Mouse (Mus musculus) layer of hippocampus, adult 8-10 months (tissue): ENCODE measurements at regions not wholly inside any gene's neighbourhood (a gene's known extent, or its start where the extent isn't known, plus 50 kb on each side); places are given as distances from the start of the nearest gene placed in this dataset.
A peak's percentile ranks its signal among the peaks of the same experiment; 100 is the strongest.
"Not testable (repeated sequence)": the region's sequence is repeated elsewhere in the genome, so short reads cannot be mapped to it uniquely, and the experiment has no call there.

Experiments used
- DNase-seq, 2 experiments: peaks; one replicate each; pipeline ENCODE4 v3.0.0; 2022; ENCODE audit warnings: low spot score in 2 of 2

- peak in 1 of 2 experiments; percentile 4 for DNase-seq
Observed at GRCm38 (mm10) chr1:161621291-161621690, 126.8 kb downstream of the Tnfsf18 start.

GRCm38 (mm10) chr1:161614091-161614490 lies 119.6 kb downstream of the Tnfsf18 start:
- DNase-seq = not testable (repeated sequence)

GRCm38 (mm10) chr1:161613658-161614057 lies 119.2 kb downstream of the Tnfsf18 start:
- not testable (repeated sequence) for DNase-seq

GRCm38 (mm10) chr1:161607446-161607845 lies 113.0 kb downstream of the Tnfsf18 start:
- DNase-seq = no peak

- DNase-seq = no peak
Observed at GRCm38 (mm10) chr1:161602150-161602549, 107.7 kb downstream of the Tnfsf18 start.

- DNase-seq = no peak
Observed at GRCm38 (mm10) chr1:161601167-161601566, 106.7 kb downstream of the Tnfsf18 start.

GRCm38 (mm10) chr1:161598167-161598566 lies 103.7 kb downstream of the Tnfsf18 start:
- DNase-seq = no peak

- DNase-seq = no peak
Observed at GRCm38 (mm10) chr1:161576530-161576929, 82.1 kb downstream of the Tnfsf18 start.

GRCm38 (mm10) chr1:161575939-161576338 lies 81.5 kb downstream of the Tnfsf18 start:
- no peak for DNase-seq

- DNase-seq = no peak
Observed at GRCm38 (mm10) chr1:161575171-161575570, 80.7 kb downstream of the Tnfsf18 start.

- no peak for DNase-seq
Observed at GRCm38 (mm10) chr1:161570762-161571161, 76.3 kb downstream of the Tnfsf18 start.

- no peak for DNase-seq
Observed at GRCm38 (mm10) chr1:161567826-161568225, 73.4 kb downstream of the Tnfsf18 start.

- no peak for DNase-seq
Observed at GRCm38 (mm10) chr1:161560368-161560767, 65.9 kb downstream of the Tnfsf18 start.
